Mouse (Mus musculus): ENCODE measurements around the gene C130050O18Rik.

The C130050O18Rik gene

GRCm38 (mm10) chr5:139404801-139405401 lies at the start of gene C130050O18Rik:
Gene C130050O18Rik (plus strand): TSS chr5:139405280.
- DNase-seq: peak; percentile 96

DNA sequence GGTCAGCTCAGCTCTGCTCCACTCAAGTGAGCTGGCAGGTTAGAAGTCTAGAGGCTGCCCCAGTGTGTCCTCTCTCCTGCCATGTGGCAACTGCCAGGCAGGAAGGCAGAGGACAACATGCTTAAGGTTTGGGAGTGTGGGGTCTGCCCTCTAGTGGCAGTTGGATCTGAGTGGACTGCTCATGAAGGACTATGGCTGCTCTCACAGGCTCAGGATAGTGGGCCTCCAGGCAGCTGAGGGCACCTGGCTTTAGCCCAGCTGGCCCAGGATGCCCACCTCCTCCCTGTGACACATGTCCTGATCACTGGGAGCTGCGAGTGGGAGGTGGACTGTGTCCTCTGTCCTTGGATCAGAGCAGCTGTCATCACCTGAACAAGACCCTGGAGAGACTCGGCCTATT lies 46.4 kb upstream of the C130050O18Rik start:
- peak; percentile 96 for DNase-seq

DNA sequence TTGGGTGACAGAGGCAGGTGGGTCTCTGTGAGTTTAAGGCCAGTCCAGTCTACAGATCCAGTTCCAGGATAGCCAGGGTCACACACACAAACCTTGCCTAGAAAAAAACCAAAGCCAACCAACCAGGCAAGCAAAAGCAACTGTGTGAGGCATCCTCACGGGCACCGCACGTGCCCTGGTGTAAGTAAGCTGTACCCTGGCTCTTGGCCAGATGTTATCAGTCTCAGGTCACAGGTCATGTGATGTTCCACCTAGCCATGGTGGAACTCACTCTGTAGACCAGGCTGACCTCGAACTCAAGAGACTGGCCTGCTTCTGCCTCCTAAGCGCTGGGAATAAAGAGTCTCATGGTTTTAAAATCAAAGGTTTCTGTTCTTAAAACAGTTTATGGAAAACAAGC lies 45.8 kb upstream of the C130050O18Rik start:
- DNase-seq: no peak

DNA sequence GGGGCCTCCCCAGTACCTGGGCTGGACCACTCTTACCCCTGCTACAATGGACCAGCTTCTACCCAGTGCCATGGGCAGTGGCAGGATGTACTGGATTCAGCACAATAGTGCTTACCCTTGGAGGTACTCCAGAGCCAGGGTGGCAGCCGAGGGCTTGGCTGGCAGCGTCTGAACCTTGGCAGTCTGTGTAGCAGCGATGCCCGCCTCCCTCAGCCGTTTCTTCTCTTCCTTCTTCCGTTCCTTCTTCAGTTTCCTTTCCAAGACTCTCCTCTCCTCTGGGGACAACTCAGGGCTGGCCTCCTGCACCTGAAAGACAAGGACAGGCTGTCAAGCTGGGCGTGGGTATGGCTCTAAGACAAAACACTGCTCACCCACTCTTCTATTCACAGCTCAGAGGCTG lies 41.2 kb upstream of the C130050O18Rik start:
- DNase-seq: peak; percentile 94

DNA sequence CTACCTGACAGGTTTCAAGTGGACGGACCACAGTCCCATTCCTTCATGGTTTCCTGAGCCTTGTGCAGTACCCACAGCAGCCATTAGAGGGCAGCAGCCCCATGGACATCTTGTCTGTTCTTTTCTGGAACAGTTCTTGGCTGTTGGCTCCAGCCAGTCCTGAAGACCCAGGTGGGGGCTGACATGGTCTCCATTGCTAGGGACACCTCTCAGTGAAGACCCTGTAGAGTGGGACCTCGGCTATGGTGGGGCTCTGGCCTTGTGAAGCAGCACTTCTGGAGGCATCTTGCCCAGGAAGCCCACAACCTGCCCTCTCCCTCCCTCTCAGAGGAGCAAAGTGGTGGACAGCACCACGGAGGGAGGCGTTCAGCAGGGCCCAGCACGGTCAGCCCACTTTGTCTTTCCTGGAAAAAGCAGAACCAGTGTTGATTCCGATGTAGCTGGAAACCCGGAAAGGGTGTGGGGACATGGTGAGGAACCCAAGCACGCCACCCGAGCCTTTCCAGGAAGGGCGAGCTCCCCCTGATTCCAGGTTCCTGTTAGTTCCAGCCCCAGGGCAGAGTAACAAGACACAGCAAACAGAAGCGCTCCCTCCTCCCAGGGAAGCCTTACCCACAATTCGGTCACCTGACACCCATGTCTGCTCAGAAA lies 40.7 kb upstream of the C130050O18Rik start:
- DNase-seq: peak; percentile 99

- DNase-seq: peak; percentile 94
Measured at GRCm38 (mm10) chr5:139364911-139365571, 40.0 kb upstream of the C130050O18Rik start.

DNA sequence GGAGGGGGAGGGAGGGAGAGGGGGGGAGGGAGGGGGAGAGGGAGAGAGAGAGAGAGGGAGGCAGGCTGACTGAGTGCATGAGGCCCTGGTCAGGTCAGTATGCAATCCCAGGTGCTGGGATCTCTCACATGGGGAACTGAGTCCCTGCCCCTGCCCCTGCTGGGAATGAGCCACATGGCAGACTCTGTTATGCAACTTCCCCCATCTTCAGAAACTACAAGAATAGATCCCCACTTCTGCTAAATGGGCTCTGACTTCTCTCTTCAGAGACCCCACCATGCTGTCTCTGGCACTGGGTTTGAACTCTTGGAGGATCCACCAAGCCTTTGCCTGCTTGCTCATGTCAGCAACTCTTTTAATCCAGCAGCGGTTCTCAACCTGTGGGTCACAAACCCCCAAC lies 39.3 kb upstream of the C130050O18Rik start:
- DNase-seq: peak; percentile 98

GRCm38 (mm10) chr5:139366484-139366883 lies 38.6 kb upstream of the C130050O18Rik start:
- peak; percentile 94 for DNase-seq

DNA sequence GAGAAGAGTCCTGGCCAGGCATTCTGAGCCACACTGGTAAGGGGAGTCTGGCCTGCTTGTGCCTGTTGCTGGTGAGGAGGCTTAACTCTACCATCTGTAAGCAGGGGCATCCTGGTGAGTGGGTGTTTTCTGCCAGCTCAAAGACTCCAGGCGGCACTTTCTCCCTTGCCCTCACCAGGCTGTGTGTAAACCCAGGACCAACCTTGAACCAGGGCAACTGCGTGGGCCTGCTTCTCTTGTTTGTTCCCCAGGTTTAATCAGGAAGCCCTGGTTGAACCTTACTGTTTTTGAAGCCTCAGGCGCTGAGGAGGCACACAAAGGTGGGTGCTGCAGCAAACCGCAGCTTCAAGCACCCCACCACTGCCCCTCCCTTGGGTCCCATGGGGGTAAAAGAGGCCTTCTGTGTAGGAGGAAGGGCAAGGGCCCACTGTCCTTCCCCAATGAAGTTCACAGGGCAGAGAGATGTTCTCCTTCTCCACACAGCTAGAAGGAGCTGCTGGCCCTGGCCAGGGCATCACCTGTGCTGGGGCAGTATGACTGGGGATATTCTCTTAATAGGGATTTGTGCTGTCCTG lies 37.1 kb upstream of the C130050O18Rik start:
- DNase-seq: no peak

DNA sequence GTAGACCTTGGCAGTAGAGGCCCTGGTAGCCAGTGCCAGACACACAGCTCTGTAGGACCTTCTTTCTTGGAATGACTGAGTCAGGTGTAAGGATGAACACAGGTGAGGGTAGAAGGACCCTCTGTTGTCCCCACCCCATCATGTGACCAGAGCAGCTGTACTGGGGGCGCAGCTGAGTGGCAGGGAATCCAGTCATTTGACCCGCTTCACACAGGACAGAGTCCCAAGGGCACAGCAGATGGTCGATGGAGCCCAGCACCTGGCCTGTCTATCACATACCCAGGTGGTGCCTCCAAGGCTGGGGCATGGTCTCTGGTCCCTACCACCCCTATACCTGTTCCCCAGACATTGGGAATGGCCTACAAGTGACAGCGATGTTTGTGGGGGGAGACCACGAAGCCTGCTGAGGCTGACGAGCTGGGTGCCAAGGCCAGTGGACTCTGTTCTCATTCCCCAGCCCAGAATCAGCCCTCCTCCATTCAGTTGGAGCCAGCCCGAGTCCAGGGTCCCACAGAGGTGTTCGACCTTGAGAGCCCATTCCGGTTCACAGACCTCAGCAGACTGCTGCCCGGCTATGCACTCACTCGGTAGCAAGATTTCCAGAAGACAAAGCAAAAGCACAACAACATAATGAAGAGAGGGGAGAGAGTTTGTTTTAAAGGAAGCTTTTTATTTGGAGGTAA lies 36.3 kb upstream of the C130050O18Rik start:
- no peak for DNase-seq

GRCm38 (mm10) chr5:139370336-139370735 lies 34.7 kb upstream of the C130050O18Rik start:
- peak; percentile 94 for DNase-seq

DNA sequence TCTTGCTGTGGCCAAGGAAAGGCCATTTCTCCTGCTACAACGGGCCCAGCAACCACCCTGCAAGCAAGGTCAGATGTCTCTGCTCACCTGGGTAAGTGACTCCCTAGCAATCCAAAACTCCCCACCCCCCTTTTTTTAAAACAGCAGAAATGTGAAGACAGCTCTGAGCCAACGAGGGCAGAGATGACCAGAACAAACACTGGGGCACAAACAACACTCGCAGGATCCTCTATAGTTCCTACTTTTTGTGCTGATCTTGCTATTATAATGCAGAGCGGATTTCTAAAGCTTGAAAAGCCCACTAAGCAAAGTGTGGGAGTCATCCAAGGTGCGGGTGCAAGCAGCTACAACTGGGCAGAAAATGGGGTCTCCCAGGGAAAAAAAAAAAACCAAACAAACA lies 34.0 kb upstream of the C130050O18Rik start:
- no peak for DNase-seq

DNA sequence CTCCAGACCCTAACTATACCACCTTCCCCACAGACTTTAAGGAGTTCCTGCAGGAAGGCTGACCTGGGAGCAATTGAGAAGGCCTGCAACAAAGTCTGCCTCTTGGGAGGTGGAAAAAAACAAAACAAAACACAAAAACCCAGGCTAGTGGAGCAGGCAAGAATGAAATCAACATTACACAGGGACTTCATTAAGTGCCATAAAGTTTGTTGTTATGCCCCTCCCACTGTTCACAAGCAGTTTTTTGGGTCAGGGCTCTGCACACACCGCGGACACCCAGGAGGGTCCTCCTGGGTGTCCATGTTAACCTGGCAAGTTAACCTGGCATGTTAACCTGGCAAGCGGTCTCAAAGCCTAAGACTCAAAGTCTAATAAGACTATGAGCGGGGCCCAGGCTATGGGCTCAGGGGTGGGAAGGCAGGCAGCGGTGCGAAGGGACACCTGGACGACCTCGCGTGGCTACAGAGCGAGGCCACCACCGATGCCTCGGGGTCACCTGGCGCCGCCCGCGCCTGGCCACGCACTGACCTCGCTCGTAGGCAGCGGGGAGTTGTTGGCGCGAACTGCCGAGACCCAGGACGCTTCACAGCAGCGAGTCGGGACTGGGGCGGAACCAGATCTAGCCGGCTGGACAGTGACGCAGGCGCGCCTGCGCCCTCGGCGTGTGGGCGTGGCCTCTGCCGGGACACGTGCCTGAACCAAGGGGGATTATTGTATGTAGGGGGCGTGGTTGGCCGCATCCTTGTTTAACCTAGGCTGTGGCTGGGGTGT lies 33.3 kb upstream of the C130050O18Rik start:
- peak; percentile 100 for DNase-seq

GRCm38 (mm10) chr5:139373126-139373525 lies 32.0 kb upstream of the C130050O18Rik start:
- DNase-seq: no peak

- DNase-seq: peak; percentile 91
Measured at GRCm38 (mm10) chr5:139373889-139374444, 31.1 kb upstream of the C130050O18Rik start.

GRCm38 (mm10) chr5:139374841-139375240 lies 30.2 kb upstream of the C130050O18Rik start:
- DNase-seq: no peak

GRCm38 (mm10) chr5:139377468-139378270 lies 27.4 kb upstream of the C130050O18Rik start, which contains the start of gene Gpr146:
Gene Gpr146 (plus strand): TSS chr5:139377697.
- DNase-seq: peak; percentile 98

DNA sequence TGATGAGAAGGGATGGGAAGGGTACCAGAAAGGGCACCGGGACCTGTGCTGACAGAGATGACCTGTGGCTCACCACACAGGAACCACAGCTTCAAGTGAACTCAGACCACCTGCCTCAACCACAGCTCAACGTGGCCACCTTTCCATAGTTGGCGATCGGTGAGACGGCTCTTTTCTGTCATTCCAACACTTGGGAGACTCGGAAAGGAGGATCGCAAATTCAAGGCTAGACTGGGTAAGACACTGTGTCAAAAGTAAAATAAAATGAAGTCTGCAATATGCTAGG lies 26.9 kb upstream of the C130050O18Rik start:
- DNase-seq: no peak

DNA sequence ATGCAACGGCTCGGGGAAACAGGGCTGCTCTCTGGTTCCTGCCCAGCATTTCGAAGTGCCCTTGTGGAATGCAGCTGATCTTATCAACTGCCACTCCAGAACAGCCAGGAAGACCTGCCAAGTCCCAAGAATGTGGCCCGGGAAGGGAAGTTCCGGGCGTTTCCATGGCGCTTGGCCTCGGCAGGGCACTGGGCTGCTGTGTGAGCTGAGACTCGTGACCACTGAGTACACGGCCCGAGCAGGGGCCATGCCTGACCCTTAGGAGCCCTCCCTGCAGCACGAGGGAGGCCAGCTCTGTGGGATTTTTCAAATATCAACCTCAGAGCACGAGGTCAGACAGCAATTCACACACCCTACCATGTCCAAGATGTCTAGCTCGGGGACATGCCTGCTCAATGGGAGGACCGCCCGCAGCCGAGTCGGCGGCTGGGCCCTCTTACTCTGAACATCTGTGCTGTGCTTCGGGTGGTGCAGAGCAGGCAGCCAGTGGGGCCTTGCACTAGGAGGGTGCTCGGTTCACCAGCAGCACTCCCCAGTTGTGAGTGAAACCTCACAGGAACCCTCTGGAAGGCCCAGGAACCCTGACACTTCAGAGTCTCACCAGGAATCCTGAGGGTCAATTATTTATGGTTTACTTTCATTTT lies 26.0 kb upstream of the C130050O18Rik start:
- DNase-seq: peak; percentile 99

DNA sequence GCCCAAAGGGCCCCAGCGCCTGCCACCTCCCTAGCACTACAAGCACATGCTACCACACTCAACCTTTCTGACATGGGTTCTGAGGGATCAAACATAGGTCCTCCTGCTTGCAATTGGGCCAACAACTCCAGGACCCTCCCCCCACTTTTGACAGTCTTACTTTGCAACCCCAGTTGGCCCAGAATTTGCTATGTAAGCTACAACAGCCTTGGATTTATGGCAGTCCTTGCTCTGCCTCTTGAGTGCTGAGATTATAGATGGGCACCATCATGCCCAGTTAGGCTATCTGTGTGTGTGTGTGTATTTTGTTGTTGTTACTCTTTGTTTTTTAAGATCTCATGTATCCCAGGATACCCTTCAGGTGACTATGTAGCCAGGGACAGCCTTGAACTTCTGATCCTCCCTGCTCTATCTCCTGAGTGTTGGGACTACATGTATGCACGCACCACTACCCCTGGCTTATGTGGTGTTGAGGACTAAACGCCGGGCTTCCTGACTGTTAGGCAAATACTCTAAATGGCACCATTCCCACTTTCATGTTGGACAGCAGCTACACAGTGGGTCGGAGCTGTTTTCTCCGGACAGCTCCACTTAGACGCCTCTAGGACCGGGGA lies 25.2 kb upstream of the C130050O18Rik start:
- peak; percentile 94 for DNase-seq
